Mouse (Mus musculus) testis, adult 2 months (tissue): ENCODE results near the gene Mtg2. TPM values are rescaled to one million over a fixed set of nuclear protein-coding genes. Genes with fewer than 3 reads are reported as not detected.

ENCODE experiments used
- H3K27ac ChIP-seq: fragments of 200-500 bp; 2 replicates; pipeline ENCODE4 v1.5.1; 2012; ENCODE audit warnings: low read depth, low read length; ENCODE audit not compliant: control insufficient read depth, insufficient read depth
- H3K27me3 ChIP-seq: fragments of 200-500 bp; 2 replicates; pipeline ENCODE4 v1.6.1; 2012; ENCODE audit warnings: mild to moderate bottlenecking, low read length, moderate library complexity; ENCODE audit not compliant: control insufficient read depth, insufficient read depth
- H3K36me3 ChIP-seq: fragments of 200-500 bp; 2 replicates; pipeline ENCODE4 v1.6.1; 2012; ENCODE audit warnings: mild to moderate bottlenecking, low read length; ENCODE audit not compliant: control insufficient read depth, insufficient read depth
- H3K4me1 ChIP-seq: fragments of 200-500 bp; 2 replicates; pipeline ENCODE4 v1.6.1; 2012; ENCODE audit warnings: low read length; ENCODE audit not compliant: control insufficient read depth, insufficient read depth
- H3K4me3 ChIP-seq: fragments of 200-500 bp; 2 replicates; pipeline ENCODE4 v1.5.1; 2012; ENCODE audit warnings: low read depth, mild to moderate bottlenecking, low read length, moderate library complexity, mixed read lengths; ENCODE audit not compliant: control insufficient read depth
- CTCF ChIP-seq: fragments of 200-500 bp; IDR thresholded peaks from 2 replicates; pipeline ENCODE4 v1.5.1; 2012; ENCODE audit warnings: low read depth, mild to moderate bottlenecking, inconsistent platforms, low read length, moderate library complexity; ENCODE audit not compliant: control insufficient read depth, insufficient read depth, insufficient replicate concordance
- POLR2A ChIP-seq: fragments of 200-500 bp; IDR thresholded peaks from 2 replicates; pipeline ENCODE4 v1.6.1; 2012; ENCODE audit warnings: low read depth, mild to moderate bottlenecking, inconsistent platforms, low read length, moderate library complexity; ENCODE audit not compliant: control insufficient read depth
- polyA plus RNA-seq: library from polyadenylated mRNA; depleted of rRNA; stranded (reverse); fragments of >200 nt; gene quantifications from 2 replicates; pipeline ENCODE4 v1.2.3, GENCODE M21; 2012; rRNA removed

The Mtg2 gene
- polyA plus RNA-seq, 1 experiment = 7.8 TPM

DNA sequence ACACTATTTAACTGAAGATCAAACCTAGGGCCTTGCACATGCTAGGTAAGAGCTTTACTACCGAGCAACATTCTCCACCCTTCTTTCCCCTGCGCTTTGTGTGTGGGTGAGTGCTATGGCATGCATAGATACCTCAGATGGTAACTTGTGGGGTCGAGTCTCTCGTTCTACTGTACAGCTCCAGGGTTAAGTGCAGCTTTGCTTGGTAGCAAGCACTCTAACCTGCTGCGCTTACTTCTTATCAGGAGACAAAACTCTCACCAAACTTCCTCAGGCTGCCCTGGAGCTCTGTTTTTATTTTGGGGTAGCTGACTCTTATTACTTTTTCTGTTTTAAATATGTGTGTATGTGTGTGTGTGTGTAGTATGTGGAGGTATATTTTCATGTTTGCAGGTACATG, 65.0 kb downstream of the Mtg2 start:
- TF ChIP-seq POLR2A (no peak), CTCF (no peak)
- no peaks in the 10 kb centered on the region for H3K27me3 ChIP-seq
- H3K36me3 ChIP-seq = peaks cover 2% of the 10 kb centered on the region; the same call in 1 of the 2 replicates
- H3K4me3 ChIP-seq = no peak overlapping the region
- no peaks in the 10 kb centered on the region for H3K4me1 ChIP-seq
- no peak overlapping the region for H3K27ac ChIP-seq

Other genes starting within 250 kb of the Mtg2 start
- 3.6 and 4.2 TPM in 2 replicates for gene Taf4, start 93.9 kb upstream of the Mtg2 start, polyA plus RNA-seq
- 31.8 and 33.7 TPM in 2 replicates for gene Lsm14b, start 45.6 kb upstream of the Mtg2 start, polyA plus RNA-seq
- gene Psma7, start 28.2 kb upstream of the Mtg2 start, polyA plus RNA-seq = 38.5 and 42.6 TPM in 2 replicates
- 4.0 TPM in 2 replicates for gene Ss18l1, start 28.1 kb upstream of the Mtg2 start, polyA plus RNA-seq
- gene Hrh3, start 33.9 kb downstream of the Mtg2 start, polyA plus RNA-seq = 5.1 and 5.9 TPM in 2 replicates
- gene Osbpl2, start 48.7 kb downstream of the Mtg2 start, polyA plus RNA-seq = 16.0 and 18.5 TPM in 2 replicates
- gene Adrm1, start 100.9 kb downstream of the Mtg2 start, polyA plus RNA-seq = 107 and 114 TPM in 2 replicates
- 7.5 and 8.3 TPM in 2 replicates for gene Lama5, start 155.3 kb downstream of the Mtg2 start, polyA plus RNA-seq
- 703 and 848 TPM in 2 replicates for gene Rps21, start 186.8 kb downstream of the Mtg2 start, polyA plus RNA-seq
- 23.9 and 24.2 TPM in 2 replicates for gene Cables2, start 202.9 kb downstream of the Mtg2 start, polyA plus RNA-seq
- gene Rbbp8nl, start 219.3 kb downstream of the Mtg2 start, polyA plus RNA-seq = 0.08 TPM in 1 of 2 replicates, not detected in the other